In genomic region chr7:24300771-24301282, GRCm38 (mm10) we compare ENCODE assay signal across 8 mouse cellular contexts. TPM values are rescaled to one million over a fixed set of nuclear protein-coding genes. Genes with fewer than 3 reads are reported as not detected.
DNase-seq lines count a peak whose midpoint lies in the region; ATAC-seq lines count a peak whose summit lies in the region.

Zfp61 (minus strand) TSS chr7:24301232.

- no peaks in the 10 kb centered on the region; the same call in 1 of the 2 replicates for H3K9me3 ChIP-seq in forebrain, embryonic 10.5 days
- no peaks in the 10 kb centered on the region for H3K9me3 ChIP-seq in hindbrain, embryonic 14.5 days (ENCODE audit: control insufficient read depth, low read length)

- intact Hi-C loops in heart, postnatal 25 days (cut with DNase I): no loop called here
- intact Hi-C loops in left cerebral cortex, postnatal 14 days (cut with DNase I): loop anchor here (2.0 to 5.0 kb wide), 2 partner anchors 46 to 334 kb away; partner anchors contain the start of gene Zfp108

- H3K4me3 ChIP-seq in forebrain, embryonic 10.5 days: peak within 1 kb of the TSS; percentile 81
- H3K4me3 ChIP-seq in hindbrain, embryonic 14.5 days (replicated peaks; ENCODE audit: low read length): peak within 1 kb of the TSS; percentile 60

- H3K9ac ChIP-seq in hindbrain, embryonic 14.5 days: peak within 1 kb of the TSS; percentile 66

- peaks cover 29% of the 10 kb centered on the region for H3K4me1 ChIP-seq in forebrain, embryonic 10.5 days
- H3K4me1 ChIP-seq in hindbrain, embryonic 14.5 days (replicated peaks; ENCODE audit: control insufficient read depth, insufficient read depth, low read length): peaks cover 20% of the 10 kb centered on the region

- DNase-seq in heart, adult 11 months: peak; percentile 92
- no peak for DNase-seq in heart, postnatal 25 days (ENCODE audit: low spot score)
- DNase-seq in adrenal gland, postnatal 25 days: peak; percentile 45
- peak; percentile 87 for DNase-seq in forebrain, embryonic 10.5 days (ENCODE audit: extremely low spot score, low spot score)
- DNase-seq in hindbrain, embryonic 14.5 days (ENCODE audit: low spot score): peak; percentile 65
- no peak for DNase-seq in left cerebral cortex, postnatal 14 days (ENCODE audit: low spot score in 2 of 2)
- peak; percentile 47 for DNase-seq in testis, postnatal 14 days (ENCODE audit: low spot score)

- H3K27me3 ChIP-seq in forebrain, embryonic 10.5 days (ENCODE audit: poor library complexity, severe bottlenecking): no peaks in the 10 kb centered on the region
- no peaks in the 10 kb centered on the region for H3K27me3 ChIP-seq in hindbrain, embryonic 14.5 days (ENCODE audit: control insufficient read depth, insufficient read depth, low read length)

- peak within 1 kb of the TSS; percentile 90 for H3K4me2 ChIP-seq in hindbrain, embryonic 14.5 days (replicated peaks)

- WGBS in forebrain, embryonic 10.5 days: 1% methylated on average over 13 of the region's 13 CpGs
- WGBS in hindbrain, embryonic 14.5 days: 2% methylated on average over 13 of the region's 13 CpGs

- 0 out of 2 replicates have a peak, but pooled peaks have one; percentile 35 for ATAC-seq in hindbrain, embryonic 14.5 days (ENCODE audit: low FRiP score)
- peak; percentile 75 for ATAC-seq in megakaryocyte progenitor cell, adult 5-6 weeks (replicated peaks; ENCODE audit: poor library complexity)

- peak within 1 kb of the TSS; percentile 94 for H3K27ac ChIP-seq in forebrain, embryonic 10.5 days
- peak within 1 kb of the TSS; percentile 88 for H3K27ac ChIP-seq in hindbrain, embryonic 14.5 days

- H3K36me3 ChIP-seq in forebrain, embryonic 10.5 days (replicated peaks): peaks cover 60% of the 10 kb centered on the region
- H3K36me3 ChIP-seq in hindbrain, embryonic 14.5 days (replicated peaks; ENCODE audit: control insufficient read depth, insufficient read depth): peaks cover 53% of the 10 kb centered on the region

RNA-seq across cellular contexts. Expression of gene Zfp61, which starts in this region (rescaled TPM):
- total RNA-seq in heart, postnatal 25 days (2021): 1 to 10 TPM; 3.1 to 4.5 TPM
- total RNA-seq in adrenal gland, postnatal 25 days (2021): 10.1 and 11.5 TPM in 2 replicates
- 39.6 and 41.9 TPM in 2 replicates for polyA plus RNA-seq in forebrain, embryonic 10.5 days (2016; fragmentation: Nextera tagmentation; extraction: Ambion mirVana)
- 33.5 and 34.0 TPM in 2 replicates for polyA plus RNA-seq in hindbrain, embryonic 14.5 days (2014; fragmentation: Nextera tagmentation; extraction: Ambion mirVana)
- total RNA-seq in left cerebral cortex, postnatal 14 days (2021): 10 to 100 TPM; 17.8 to 22.0 TPM
- total RNA-seq in megakaryocyte progenitor cell, adult 5-6 weeks (2015): 6.6 and 10.5 TPM in 2 replicates
- 22.7 and 29.0 TPM in 2 replicates for total RNA-seq in megakaryocyte progenitor cell, adult 5-6 weeks (2017)

Comparison
In these comparisons a context has a peak if more than half of its experiments do, and no peak if none do; other contexts are left out.
1. DNase-seq: peak in heart, adult 11 months (single experiment), adrenal gland, postnatal 25 days (single experiment), forebrain, embryonic 10.5 days (single experiment), hindbrain, embryonic 14.5 days (single experiment) and testis, postnatal 14 days (single experiment); none in heart, postnatal 25 days (single experiment) and left cerebral cortex, postnatal 14 days (0 of 2).